Mouse (Mus musculus): ENCODE measurements around the gene Magoh. TPM values are rescaled to one million over a fixed set of nuclear protein-coding genes. Genes with fewer than 3 reads are reported as not detected.

Magoh gene
- total and polyA plus RNA-seq, 3 experiments, result 165 to 369 (median 217) TPM

GRCm38 (mm10) chr4:107892663-107893062 is 13.1 kb downstream of the Magoh start (continued):
- TF ChIP-seq SMC3 (IDR thresholded peaks at IDR 0.05; ENCODE audit: low read depth, low read length) (peak; percentile 37), MXI1 (IDR thresholded peaks at IDR 0.05; ENCODE audit: low read depth, low read length) (no peak), TBP (conservative IDR thresholded peaks at IDR 0.05; ENCODE audit: low read depth, low read length) (no peak), ELF1 (IDR thresholded peaks at IDR 0.05; ENCODE audit: low read depth, low read length) (no peak), PAX5 (IDR thresholded peaks at IDR 0.05; ENCODE audit: low read length) (no peak), NELFE (IDR thresholded peaks at IDR 0.05; ENCODE audit: low read depth, low read length) (no peak), ZMIZ1 (IDR thresholded peaks at IDR 0.05; ENCODE audit: low read depth, low read length) (no peak), ZKSCAN1 (IDR thresholded peaks at IDR 0.05; ENCODE audit: borderline replicate concordance, low read depth, low read length) (no peak)

GRCm38 (mm10) chr4:107899211-107899927 is 19.8 kb downstream of the Magoh start:
- DNase-seq (ENCODE audit: extremely low read depth), result no peak
- Histone ChIP-seq H3K36me3 (replicated peaks in 1 of 2; ENCODE audit: control insufficient read depth in 1 of 2, insufficient read depth in 1 of 2, low read length in 1 of 2) (peaks cover 25 to 79% of the 10 kb centered on the region in 2 experiments), H3K27ac (ENCODE audit: insufficient read depth, low read depth) (no peak overlapping the region), H3K4me1 (ENCODE audit: control insufficient read depth in 1 of 2, insufficient read depth in 2 of 2) (0 out of 4 replicates have a peak, but pooled peaks cover 0 to 7% of the 10 kb centered on the region in 2 experiments), H3K4me3 (replicated peaks in 1 of 3; ENCODE audit: low read depth in 2 of 3, low read length in 2 of 3, poor library complexity in 1 of 3) (no peak overlapping the region), H3K27me3 (replicated peaks) (no peaks in the 10 kb centered on the region), H3K9ac (ENCODE audit: insufficient read depth, low read depth) (no peak overlapping the region), H3K79me2 (replicated peaks; ENCODE audit: control insufficient read depth, extremely low read depth, insufficient read depth, poor library complexity, severe bottlenecking) (no peaks in the 10 kb centered on the region), H3K4me2 (ENCODE audit: insufficient read depth, low read depth, poor library complexity, severe bottlenecking) (no peak overlapping the region), H3K9me3 (replicated peaks; ENCODE audit: low read length) (no peaks in the 10 kb centered on the region)
- in situ Hi-C loops (cut with MboI; ENCODE audit: low pct_ligation_motif_present, low pct_unique_long_range_greater_than_20kb, low sequenced_read_pairs), result no loop called here
- dilution Hi-C loops (cut with MboI; ENCODE audit: extremely low pct_ligation_motif_present, extremely low pct_unique_long_range_greater_than_20kb, low sequenced_read_pairs), result no loop called here
- TF ChIP-seq ZNF384 (IDR thresholded peaks at IDR 0.05; ENCODE audit: low read depth, low read length) (no peak), EP300 (IDR thresholded peaks at IDR 0.05; ENCODE audit: low read length) (no peak), POLR2AphosphoS2 (IDR thresholded peaks at IDR 0.05; ENCODE audit: low read depth, low read length) (no peak), UBTF (IDR thresholded peaks at IDR 0.05; ENCODE audit: low read depth, low read length) (no peak), MAZ (IDR thresholded peaks at IDR 0.05; ENCODE audit: low read depth, low read length) (no peak)

GRCm38 (mm10) chr4:107900206-107900605 is 20.7 kb downstream of the Magoh start:
- peaks cover 25 to 79% of the 10 kb centered on the region in 2 experiments for H3K36me3 ChIP-seq (replicated peaks in 1 of 2; ENCODE audit: control insufficient read depth in 1 of 2, insufficient read depth in 1 of 2, low read length in 1 of 2)
- TF ChIP-seq MAFK (IDR thresholded peaks at IDR 0.05; ENCODE audit: insufficient replicate concordance, low read length) (no peak), USF2 (conservative IDR thresholded peaks at IDR 0.05; ENCODE audit: low read depth, low read length) (no peak), SIN3A (IDR thresholded peaks at IDR 0.05; ENCODE audit: low read length) (no peak), CTCF (conservative IDR thresholded peaks at IDR 0.05 in 1 of 2, IDR thresholded peaks at IDR 0.05 in 1 of 2; ENCODE audit: low read depth in 2 of 2, low read length in 2 of 2) (no peak), POLR2A (IDR thresholded peaks at IDR 0.05; ENCODE audit: low read depth, low read length) (no peak), ZNF384 (IDR thresholded peaks at IDR 0.05; ENCODE audit: low read depth, low read length) (no peak), HCFC1 (IDR thresholded peaks at IDR 0.05; ENCODE audit: low read depth, low read length) (no peak), RCOR1 (conservative IDR thresholded peaks at IDR 0.05; ENCODE audit: low read depth, low read length) (no peak), USF1 (IDR thresholded peaks at IDR 0.05; ENCODE audit: low read depth, low read length) (no peak), ZC3H11A (IDR thresholded peaks at IDR 0.05; ENCODE audit: low read depth, low read length) (no peak), ZMIZ1 (IDR thresholded peaks at IDR 0.05; ENCODE audit: low read depth, low read length) (no peak), NRF1 (IDR thresholded peaks at IDR 0.05; ENCODE audit: low read depth, low read length) (no peak), ELF1 (IDR thresholded peaks at IDR 0.05; ENCODE audit: low read depth, low read length) (no peak), MYC (IDR thresholded peaks at IDR 0.05; ENCODE audit: low read depth, low read length) (no peak), SMC3 (IDR thresholded peaks at IDR 0.05; ENCODE audit: low read depth, low read length) (no peak), BHLHE40 (IDR thresholded peaks at IDR 0.05; ENCODE audit: low read depth, low read length) (no peak)

More at GRCm38 (mm10) chr4:107900206-107900605, 20.7 kb downstream of the Magoh start:
- Histone ChIP-seq H3K4me3 (replicated peaks in 1 of 3; ENCODE audit: low read depth in 2 of 3, low read length in 2 of 3, poor library complexity in 1 of 3) (no peak overlapping the region), H3K9me3 (replicated peaks; ENCODE audit: low read length) (no peaks in the 10 kb centered on the region), H3K4me2 (ENCODE audit: insufficient read depth, low read depth, poor library complexity, severe bottlenecking) (no peak overlapping the region), H3K27me3 (replicated peaks) (no peaks in the 10 kb centered on the region), H3K4me1 (ENCODE audit: control insufficient read depth in 1 of 2, insufficient read depth in 2 of 2) (0 out of 4 replicates have a peak, but pooled peaks cover 0 to 7% of the 10 kb centered on the region in 2 experiments), H3K79me2 (replicated peaks; ENCODE audit: control insufficient read depth, extremely low read depth, insufficient read depth, poor library complexity, severe bottlenecking) (no peaks in the 10 kb centered on the region), H3K27ac (ENCODE audit: insufficient read depth, low read depth) (no peak overlapping the region), H3K9ac (ENCODE audit: insufficient read depth, low read depth) (no peak overlapping the region)
- dilution Hi-C loops (cut with MboI; ENCODE audit: extremely low pct_ligation_motif_present, extremely low pct_unique_long_range_greater_than_20kb, low sequenced_read_pairs), result no loop called here
- no peak for DNase-seq (ENCODE audit: extremely low read depth)
- in situ Hi-C loops (cut with MboI; ENCODE audit: low pct_ligation_motif_present, low pct_unique_long_range_greater_than_20kb, low sequenced_read_pairs), result no loop called here
